Mouse (Mus musculus) erythroblast, embryonic 14.5 days (primary cell): ENCODE results near the gene Ccdc69. TPM values are rescaled to one million over a fixed set of nuclear protein-coding genes. Genes with fewer than 3 reads are reported as not detected.
"Not testable (repeated sequence)": the region's sequence is repeated elsewhere in the genome, so short reads cannot be mapped to it uniquely, and the experiment has no call there.

Experiments
- H3K27me3 ChIP-seq: 2 replicates; pipeline ENCODE4 v1.6.1; 2012; ENCODE audit warnings: inconsistent platforms; ENCODE audit not compliant: control insufficient read depth
- H3K36me3 ChIP-seq: 2 replicates; pipeline ENCODE4 v1.6.1; 2012; ENCODE audit warnings: mild to moderate bottlenecking, inconsistent platforms; ENCODE audit not compliant: control insufficient read depth
- H3K4me1 ChIP-seq: 2 replicates; pipeline ENCODE4 v1.6.1; 2012; ENCODE audit warnings: inconsistent platforms; ENCODE audit not compliant: control insufficient read depth
- H3K4me3 ChIP-seq: replicated peaks from 2 replicates; pipeline ENCODE3; 2012; ENCODE audit warnings: moderate library complexity, mild to moderate bottlenecking, inconsistent platforms
- H3K9me3 ChIP-seq: 2 replicates; pipeline ENCODE4 v1.6.1; 2012; ENCODE audit warnings: low read length, inconsistent platforms, mixed read lengths; ENCODE audit not compliant: control insufficient read depth
- GATA1 ChIP-seq: IDR thresholded peaks from 2 replicates; pipeline ENCODE4 v1.6.1; 2012; ENCODE audit warnings: low read length, inconsistent platforms, mixed read lengths
- TAL1 ChIP-seq: IDR thresholded peaks from 3 replicates; pipeline ENCODE4 v1.6.1; 2012; ENCODE audit warnings: low read length, inconsistent platforms, mixed read lengths
- polyA plus RNA-seq: library from polyadenylated mRNA; stranded (reverse); fragments of >175 nt; gene quantifications from 2 replicates; pipeline ENCODE4 v1.2.3, GENCODE M21; 2012

Gene Ccdc69
- polyA plus RNA-seq, 1 experiment = not detected

DNA sequence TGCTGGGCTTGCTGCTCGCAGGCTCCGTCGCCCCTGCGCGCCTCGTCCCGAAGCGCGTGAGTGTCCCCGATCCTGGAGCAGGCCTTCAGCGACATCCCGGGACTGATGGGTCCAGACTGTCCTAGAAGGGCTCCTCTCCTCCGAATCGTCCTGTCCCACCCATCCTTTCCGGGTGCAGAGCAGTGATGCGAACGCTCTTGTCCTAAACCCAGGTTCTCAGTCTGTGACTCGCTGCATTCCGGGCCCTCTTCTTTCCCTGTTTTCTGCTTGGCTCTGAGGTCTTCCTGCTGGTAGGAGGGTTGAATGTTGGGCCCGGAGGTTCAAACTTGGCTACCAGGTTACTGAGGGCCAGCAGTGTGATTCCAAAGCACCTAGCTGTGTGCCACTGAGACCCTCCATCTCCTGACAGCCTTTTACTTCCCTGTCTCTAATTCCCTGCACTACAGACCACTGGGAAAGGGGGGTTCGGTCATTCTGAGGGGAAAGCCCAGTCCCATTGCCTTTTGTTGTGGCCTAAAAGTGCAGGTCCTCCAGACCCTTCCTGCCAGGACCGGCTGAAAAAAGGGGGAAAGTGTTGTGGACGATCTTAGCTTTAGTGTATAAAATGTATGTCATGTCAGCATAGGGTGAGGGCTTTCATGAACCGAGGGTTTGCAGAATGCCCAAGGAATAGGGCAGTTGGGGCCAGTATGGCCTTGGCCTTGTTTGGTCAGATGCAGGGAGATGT, 20.4 kb upstream of the Ccdc69 start:
- Histone ChIP-seq H3K9me3 (no peaks in the 10 kb centered on the region; the same call in 1 of the 2 replicates), H3K27me3 (peaks cover 7% of the 10 kb centered on the region), H3K36me3 (no peaks in the 10 kb centered on the region), H3K4me3 (peak overlapping the region; percentile 58), H3K4me1 (peaks cover 16% of the 10 kb centered on the region)
- TF ChIP-seq TAL1 (no peak), GATA1 (no peak)

DNA sequence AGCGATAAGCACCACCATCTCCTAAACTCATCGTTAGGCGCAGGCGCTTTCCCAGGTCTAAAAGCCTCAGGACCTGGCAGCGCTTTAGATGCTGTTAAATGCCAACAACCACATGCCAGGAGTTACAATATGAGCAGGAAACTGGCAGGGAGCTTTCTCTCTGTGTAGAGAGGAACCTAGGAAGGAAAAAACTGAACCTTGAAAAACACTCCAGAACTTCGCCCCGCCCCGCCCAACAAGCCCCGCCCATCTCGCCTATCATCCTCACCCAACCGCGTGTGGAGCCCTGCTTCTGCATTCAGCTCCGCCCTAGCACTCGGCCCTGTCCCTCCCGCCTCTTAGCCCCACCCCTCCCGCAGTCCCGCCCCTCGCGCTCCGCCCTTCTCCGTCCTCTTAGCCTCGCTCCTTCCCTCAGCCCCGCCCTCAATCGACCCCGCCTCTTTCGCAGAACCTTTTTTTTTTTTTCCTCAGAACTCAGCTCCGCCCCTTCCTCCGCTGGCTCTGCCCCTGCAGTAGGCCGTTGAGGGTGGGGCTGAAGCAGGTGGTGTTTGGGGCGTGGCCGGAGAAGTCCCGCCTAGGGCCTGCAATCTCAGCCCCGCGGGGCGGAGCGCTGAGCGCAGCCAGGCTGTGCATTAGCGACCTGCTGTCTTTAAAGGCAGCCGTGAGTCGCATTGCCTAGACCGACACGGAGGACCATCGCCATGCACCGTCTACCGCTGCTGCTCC, 19.7 kb upstream of the Ccdc69 start, which contains the start of gene Gm2a:
TSS of gene Gm2a (plus strand) at position 653 of the 726 bp plus-strand sequence.
- H3K4me1 ChIP-seq = peaks cover 16% of the 10 kb centered on the region
- H3K36me3 ChIP-seq = no peaks in the 10 kb centered on the region
- peak within 1 kb of the TSS; percentile 58 for H3K4me3 ChIP-seq
- TF ChIP-seq GATA1 (no peak), TAL1 (no peak)
- H3K27me3 ChIP-seq = peaks cover 7% of the 10 kb centered on the region
- H3K9me3 ChIP-seq = no peaks in the 10 kb centered on the region; the same call in 1 of the 2 replicates

DNA sequence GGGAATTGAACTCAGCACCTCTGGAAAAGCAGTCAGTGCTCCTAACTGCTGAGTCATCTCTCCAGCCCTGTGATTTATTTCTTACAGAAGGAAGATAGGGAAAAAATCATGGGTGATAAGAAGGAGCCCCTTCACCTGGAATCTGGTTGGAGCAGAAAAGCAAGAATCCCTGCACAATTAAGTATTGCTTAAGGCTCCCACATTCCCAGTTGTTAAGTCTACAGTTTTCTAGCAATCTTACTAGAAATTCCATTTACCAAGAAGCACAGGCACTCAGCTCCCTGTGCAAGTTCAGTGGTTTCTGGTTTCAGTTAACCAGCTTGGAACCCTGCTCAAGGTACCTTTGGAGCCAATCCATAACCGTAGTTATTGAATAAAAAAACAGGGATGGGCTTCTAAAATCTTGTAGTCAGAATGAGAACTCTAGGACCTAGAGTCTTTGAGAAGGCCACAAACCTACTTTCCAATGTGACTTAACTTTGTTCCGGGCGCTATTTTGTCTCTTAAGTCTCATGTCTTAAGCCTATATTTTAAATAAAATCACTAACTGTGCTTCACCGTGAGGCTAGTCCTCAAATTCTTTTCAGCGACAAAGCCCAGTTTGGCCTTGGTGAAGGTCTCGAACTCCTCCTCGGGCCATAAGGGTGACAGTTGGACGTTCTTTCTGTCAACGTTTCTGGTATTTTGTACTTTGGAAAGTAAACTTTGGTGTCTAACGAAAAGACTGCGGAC, 19.0 kb upstream of the Ccdc69 start:
- Histone ChIP-seq H3K4me1 (peaks cover 16% of the 10 kb centered on the region), H3K27me3 (peaks cover 7% of the 10 kb centered on the region), H3K36me3 (no peaks in the 10 kb centered on the region), H3K4me3 (peak overlapping the region; percentile 47), H3K9me3 (no peaks in the 10 kb centered on the region; the same call in 1 of the 2 replicates)
- TF ChIP-seq TAL1 = no peak
- TF ChIP-seq GATA1 = no peak

DNA sequence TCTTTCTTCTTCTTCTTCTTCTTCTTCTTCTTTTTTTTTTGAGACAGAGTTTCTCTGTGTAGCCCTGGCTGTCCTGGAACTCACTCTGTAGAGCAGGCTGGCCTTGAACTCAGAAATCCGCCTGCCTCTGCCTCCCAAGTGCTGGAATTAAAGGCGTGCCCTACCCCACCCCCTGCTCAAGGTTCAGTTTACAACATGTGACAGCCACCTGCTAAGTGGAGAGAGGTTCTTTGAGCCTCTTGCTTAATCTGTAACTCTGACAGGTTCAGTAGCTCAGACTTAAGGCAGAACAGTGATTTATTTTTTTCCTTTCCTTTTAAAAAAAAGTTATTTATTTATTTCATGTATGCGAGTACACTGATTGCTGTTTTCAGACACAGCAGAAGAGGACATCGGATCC, 18.4 kb upstream of the Ccdc69 start:
- not testable (repeated sequence) for H3K9me3 ChIP-seq, H3K4me3 ChIP-seq, H3K36me3 ChIP-seq, H3K27me3 ChIP-seq
- peaks cover 16% of the 10 kb centered on the region for H3K4me1 ChIP-seq

DNA sequence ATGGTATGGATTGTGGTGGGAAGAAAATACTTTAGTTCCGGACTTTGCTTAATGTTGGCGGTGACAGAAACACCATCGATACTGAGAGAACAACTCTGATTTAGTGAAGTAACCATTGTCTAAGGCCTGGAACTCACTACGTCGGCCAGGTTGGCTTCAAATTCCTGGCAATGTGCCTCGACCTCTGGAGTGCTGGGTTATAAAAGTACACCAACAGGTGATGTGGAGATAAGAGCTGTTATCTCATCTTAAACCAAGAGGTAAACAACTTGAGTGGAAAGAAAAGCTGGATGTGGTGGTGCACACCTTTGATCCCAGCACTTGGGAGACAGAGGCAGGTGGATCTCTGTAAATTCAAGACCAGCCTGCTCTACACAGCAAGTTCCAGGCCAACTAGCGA, 15.2 kb upstream of the Ccdc69 start:
- H3K4me1 ChIP-seq = peaks cover 11% of the 10 kb centered on the region
- H3K4me3 ChIP-seq = no peak overlapping the region
- TF ChIP-seq TAL1 = no peak
- TF ChIP-seq GATA1 = no peak

DNA sequence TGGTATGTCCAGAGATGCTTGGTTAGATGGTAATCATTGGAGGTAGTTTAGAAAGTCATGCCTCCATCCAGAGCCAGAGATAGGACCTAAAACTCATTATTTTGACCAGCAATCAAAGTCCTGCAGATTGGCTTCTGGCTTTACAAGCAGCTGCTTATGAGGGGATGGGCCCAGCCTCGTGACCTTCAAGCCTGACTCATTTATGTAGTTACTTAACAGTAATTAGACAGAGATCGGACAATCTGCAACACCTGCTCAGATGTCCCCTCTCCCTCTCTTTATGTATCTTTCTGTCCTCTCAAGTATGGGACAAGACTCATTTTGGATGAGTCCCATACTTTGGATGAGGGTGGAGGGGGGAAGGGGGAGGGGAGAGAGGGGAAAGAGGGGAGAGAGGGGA, 12.0 kb upstream of the Ccdc69 start:
- Histone ChIP-seq H3K27me3 (no peaks in the 10 kb centered on the region), H3K4me1 (no peaks in the 10 kb centered on the region), H3K4me3 (no peak overlapping the region), H3K9me3 (no peaks in the 10 kb centered on the region), H3K36me3 (no peaks in the 10 kb centered on the region)
- TF ChIP-seq TAL1 (no peak), GATA1 (no peak)

More for the DNA sequence above, 15.2 kb upstream of the Ccdc69 start:
- Histone ChIP-seq H3K9me3 (no peaks in the 10 kb centered on the region; the same call in 1 of the 2 replicates), H3K36me3 (no peaks in the 10 kb centered on the region), H3K27me3 (peaks cover 2% of the 10 kb centered on the region)

DNA sequence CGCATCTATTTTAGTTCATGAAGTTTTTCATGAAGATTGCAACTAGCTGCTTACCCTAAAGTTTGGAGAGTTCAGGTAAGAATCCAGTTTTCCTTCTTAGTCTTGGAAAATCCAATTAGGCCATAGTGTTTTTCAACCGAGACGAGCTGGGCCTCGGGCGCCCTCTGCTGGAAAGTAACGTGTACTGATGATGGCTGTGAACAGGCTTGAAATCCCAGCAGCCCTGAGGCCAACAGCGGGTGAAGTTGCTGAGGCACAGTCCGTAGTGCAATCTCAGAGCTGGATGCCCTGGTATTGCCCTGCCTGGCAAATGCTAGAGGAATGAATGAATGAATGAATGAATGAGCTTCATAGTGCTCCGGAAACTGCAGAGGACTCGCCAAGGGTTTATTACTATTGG, 9.1 kb upstream of the Ccdc69 start:
- no peak overlapping the region for H3K4me3 ChIP-seq
- no peaks in the 10 kb centered on the region for H3K4me1 ChIP-seq
- TF ChIP-seq TAL1 (no peak), GATA1 (no peak)
- no peaks in the 10 kb centered on the region for H3K9me3 ChIP-seq
- no peaks in the 10 kb centered on the region for H3K36me3 ChIP-seq
- no peaks in the 10 kb centered on the region for H3K27me3 ChIP-seq

DNA sequence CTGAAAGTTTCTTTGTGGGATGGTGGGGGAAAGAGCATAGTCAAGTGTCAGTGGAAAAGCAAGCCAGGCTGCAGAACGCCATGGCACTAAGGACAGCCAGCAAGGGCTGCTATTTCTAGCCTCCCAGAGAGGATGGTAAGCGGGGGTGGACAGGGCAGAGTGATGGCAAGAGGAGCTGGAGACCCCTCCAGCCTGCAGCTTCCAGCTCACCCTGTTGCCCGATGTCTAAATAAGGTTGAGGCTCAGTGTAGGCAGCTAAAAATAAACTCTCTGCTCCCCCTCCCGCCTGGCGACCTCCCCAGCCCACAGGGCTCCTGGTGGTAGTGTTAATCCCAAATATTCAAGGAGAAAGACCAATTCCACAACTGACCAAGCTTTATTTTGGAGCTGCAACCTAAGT, 7.5 kb upstream of the Ccdc69 start:
- Histone ChIP-seq H3K4me3 (no peak overlapping the region), H3K36me3 (no peaks in the 10 kb centered on the region), H3K9me3 (no peaks in the 10 kb centered on the region), H3K27me3 (no peaks in the 10 kb centered on the region), H3K4me1 (no peaks in the 10 kb centered on the region)
- TF ChIP-seq GATA1 = no peak
- TF ChIP-seq TAL1 = no peak

DNA sequence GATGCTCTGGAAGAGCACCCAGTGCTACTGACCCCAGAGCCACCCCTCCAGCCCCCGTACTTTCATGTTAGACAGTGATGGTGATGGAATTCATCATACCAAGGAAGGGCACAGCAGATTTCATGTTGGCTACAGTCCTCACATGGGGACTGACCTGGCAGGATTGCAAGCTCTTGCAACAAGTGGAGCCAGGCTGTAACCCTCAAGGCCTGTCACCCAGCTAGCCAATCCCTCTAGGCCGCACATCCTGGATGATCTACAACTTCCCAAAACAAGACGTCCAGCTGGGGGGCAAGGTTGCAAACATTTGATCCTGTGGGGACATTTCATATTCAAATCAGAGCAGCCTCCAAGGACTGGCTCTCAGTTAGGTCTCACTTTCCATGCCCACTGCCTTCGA, 6.7 kb upstream of the Ccdc69 start:
- TF ChIP-seq TAL1 (no peak), GATA1 (no peak)
- Histone ChIP-seq H3K36me3 (no peaks in the 10 kb centered on the region), H3K27me3 (no peaks in the 10 kb centered on the region), H3K4me3 (no peak overlapping the region), H3K9me3 (no peaks in the 10 kb centered on the region), H3K4me1 (no peaks in the 10 kb centered on the region)
